Mouse (Mus musculus) CD8-positive naive resting alpha-beta T cell, adult 2 months (primary cell): ENCODE data around the gene Wapl.

Experiments used
- DNase-seq, 2 experiments: peaks; one replicate each; pipeline ENCODE4 v3.0.0; 2022; ENCODE audit warnings: low read depth in 2 of 2, low spot score in 2 of 2

Wapl gene

GRCm38 (mm10) chr14:34771601-34772000 lies 97.9 kb downstream of the Wapl start:
- no peak for DNase-seq

GRCm38 (mm10) chr14:34772132-34772531 lies 98.4 kb downstream of the Wapl start:
- DNase-seq = no peak

- no peak for DNase-seq
Observed at GRCm38 (mm10) chr14:34773681-34774080, 100.0 kb downstream of the Wapl start.

- no peak for DNase-seq
Observed at GRCm38 (mm10) chr14:34774231-34774630, 100.5 kb downstream of the Wapl start.

GRCm38 (mm10) chr14:34776719-34777385 lies 103.1 kb downstream of the Wapl start:
- DNase-seq = no peak

GRCm38 (mm10) chr14:34777810-34778209 lies 104.1 kb downstream of the Wapl start:
- DNase-seq = peak; percentile 44 to 53

- no peak for DNase-seq
Observed at GRCm38 (mm10) chr14:34778760-34779159, 105.0 kb downstream of the Wapl start.

GRCm38 (mm10) chr14:34793406-34794037 lies 119.8 kb downstream of the Wapl start:
- DNase-seq = no peak
